Mouse (Mus musculus): ENCODE results near the gene Katnbl1. TPM values are rescaled to one million over a fixed set of nuclear protein-coding genes. Genes with fewer than 3 reads are reported as not detected.

The Katnbl1 gene
- polyA plus RNA-seq (2014; fragmentation: Illumina TruSeq; extraction: RNeasy Lipid Tissue Mini Kit (QIAGEN cat#74804); ENCODE audit: low read depth, low replicate concordance) = 64.8 TPM

GRCm38 (mm10) chr2:112378973-112379898 lies at the start of gene Katnbl1:
Gene Katnbl1 (plus strand): TSS chr2:112379211.

GRCm38 (mm10) chr2:112367726-112368673 lies 11.0 kb upstream of the Katnbl1 start, which contains the start of gene Emc4:
Gene Emc4 (minus strand): TSS chr2:112368027.

GRCm38 (mm10) chr2:112454862-112455564 lies 76.0 kb downstream of the Katnbl1 start, which contains the start of gene Emc7:
Gene Emc7 (plus strand): TSS chr2:112454997.

Other genes with a start within 250 kb of the Katnbl1 start
- gene Olfr1316, start 244.2 kb upstream of the Katnbl1 start, polyA plus RNA-seq (2014; fragmentation: Illumina TruSeq; extraction: RNeasy Lipid Tissue Mini Kit (QIAGEN cat#74804); ENCODE audit: low read depth, low replicate concordance) = not detected
- not detected for gene Olfr1317, start 238.9 kb upstream of the Katnbl1 start, polyA plus RNA-seq (2014; fragmentation: Illumina TruSeq; extraction: RNeasy Lipid Tissue Mini Kit (QIAGEN cat#74804); ENCODE audit: low read depth, low replicate concordance)
- not detected for gene Olfr1318, start 225.0 kb upstream of the Katnbl1 start, polyA plus RNA-seq (2014; fragmentation: Illumina TruSeq; extraction: RNeasy Lipid Tissue Mini Kit (QIAGEN cat#74804); ENCODE audit: low read depth, low replicate concordance)
- gene Lpcat4, start 139.7 kb upstream of the Katnbl1 start, polyA plus RNA-seq (2014; fragmentation: Illumina TruSeq; extraction: RNeasy Lipid Tissue Mini Kit (QIAGEN cat#74804); ENCODE audit: low read depth, low replicate concordance) = 1.2 TPM
- not detected for gene Nutm1, start 119.9 kb upstream of the Katnbl1 start, polyA plus RNA-seq (2014; fragmentation: Illumina TruSeq; extraction: RNeasy Lipid Tissue Mini Kit (QIAGEN cat#74804); ENCODE audit: low read depth, low replicate concordance)
- gene Nop10, start 117.3 kb upstream of the Katnbl1 start, polyA plus RNA-seq (2014; fragmentation: Illumina TruSeq; extraction: RNeasy Lipid Tissue Mini Kit (QIAGEN cat#74804); ENCODE audit: low read depth, low replicate concordance) = 15.6 TPM
- gene Slc12a6, start 113.4 kb upstream of the Katnbl1 start, polyA plus RNA-seq (2014; fragmentation: Illumina TruSeq; extraction: RNeasy Lipid Tissue Mini Kit (QIAGEN cat#74804); ENCODE audit: low read depth, low replicate concordance) = 139 TPM
- not detected for gene Gm21985, start 112.9 kb upstream of the Katnbl1 start, polyA plus RNA-seq (2014; fragmentation: Illumina TruSeq; extraction: RNeasy Lipid Tissue Mini Kit (QIAGEN cat#74804); ENCODE audit: low read depth, low replicate concordance)
- 52.0 TPM for gene Emc4, start 11.2 kb upstream of the Katnbl1 start, polyA plus RNA-seq (2014; fragmentation: Illumina TruSeq; extraction: RNeasy Lipid Tissue Mini Kit (QIAGEN cat#74804); ENCODE audit: low read depth, low replicate concordance)
- 42.2 TPM for gene Emc7, start 75.8 kb downstream of the Katnbl1 start, polyA plus RNA-seq (2014; fragmentation: Illumina TruSeq; extraction: RNeasy Lipid Tissue Mini Kit (QIAGEN cat#74804); ENCODE audit: low read depth, low replicate concordance)
- not detected for gene Chrm5, start 101.6 kb downstream of the Katnbl1 start, polyA plus RNA-seq (2014; fragmentation: Illumina TruSeq; extraction: RNeasy Lipid Tissue Mini Kit (QIAGEN cat#74804); ENCODE audit: low read depth, low replicate concordance)
- gene Aven, start 113.8 kb downstream of the Katnbl1 start, polyA plus RNA-seq (2014; fragmentation: Illumina TruSeq; extraction: RNeasy Lipid Tissue Mini Kit (QIAGEN cat#74804); ENCODE audit: low read depth, low replicate concordance) = 8.1 TPM